ENCODE assay signal across 24 mouse cellular contexts in the genomic region with DNA sequence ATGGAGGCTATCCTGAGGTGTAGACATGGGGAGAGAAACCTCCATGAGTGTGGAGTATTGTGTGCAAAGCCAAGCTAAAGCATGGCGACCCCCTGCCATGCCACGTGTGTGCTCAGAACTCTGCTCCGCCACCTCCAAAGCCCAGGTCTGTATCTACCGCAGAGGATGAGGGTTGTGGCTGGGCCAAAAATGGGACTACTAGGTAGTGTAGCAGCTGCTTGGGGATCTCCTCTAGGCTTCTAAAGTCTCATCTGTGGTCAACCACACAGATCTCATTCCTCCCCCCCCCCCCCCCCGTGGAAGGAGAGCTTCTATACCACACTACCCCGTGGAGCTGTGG. TPM values are rescaled to one million over a fixed set of nuclear protein-coding genes. Genes with fewer than 3 reads are reported as not detected.
DNase-seq lines count a peak whose midpoint lies in the region; ATAC-seq and TF ChIP-seq lines count a peak whose summit lies in the region.
"Had no signal": no experiment of that assay in that cellular context is flagged by ENCODE, and none has a peak within 500 bp of the region (broad histone marks: within the 10 kb centered on the region; RNA-seq: fewer than 3 reads in every experiment).

No protein-coding gene starts in this region.

- no peak for TF ChIP-seq EP300 in stomach, postnatal 0 days (optimal IDR thresholded peaks at IDR 0.05)

- H3K9me3 ChIP-seq in stomach, embryonic 15.5 days = no peaks in the 10 kb centered on the region
- H3K9me3 ChIP-seq in stomach, postnatal 0 days (ENCODE audit: control insufficient read depth, low read length) = no peaks in the 10 kb centered on the region
- no peaks in the 10 kb centered on the region for H3K9me3 ChIP-seq in intestine, embryonic 14.5 days (ENCODE audit: control insufficient read depth, low read length)
- no peaks in the 10 kb centered on the region for H3K9me3 ChIP-seq in forebrain, embryonic 12.5 days
- H3K9me3 ChIP-seq: embryonic facial prominence, embryonic 10.5 days; midbrain, embryonic 10.5 days; neural tube, embryonic 15.5 days had no signal

- DNase-seq in stomach, postnatal 0 days (ENCODE audit: low spot score) = no peak
- DNase-seq in intestine, embryonic 14.5 days (ENCODE audit: low spot score) = no peak
- DNase-seq in thymus, adult 18-20 months = peak; percentile 16 to 34
- DNase-seq in ovary, adult 18-20 months (ENCODE audit: low spot score) = no peak
- no peak for DNase-seq in testis, postnatal 14 days (ENCODE audit: low spot score)
- no peak for DNase-seq in frontal cortex, adult 2 months (ENCODE audit: extremely low spot score in 1 of 2, low spot score in 1 of 2)
- DNase-seq: adrenal gland, postnatal 10 days; cerebellum, adult 18-20 months; cerebellum, postnatal 36 days; gastrocnemius, postnatal 10 days; layer of hippocampus, postnatal 36 days; liver; lung, adult 18-20 months; lung, postnatal 4 days; retina, postnatal 1 day had no signal

- H3K4me2 ChIP-seq in stomach, embryonic 15.5 days = no peak overlapping the region
- no peak overlapping the region for H3K4me2 ChIP-seq in stomach, postnatal 0 days (replicated peaks; ENCODE audit: low read depth)
- no peak overlapping the region for H3K4me2 ChIP-seq in intestine, embryonic 14.5 days (ENCODE audit: low read length)
- H3K4me2 ChIP-seq in forebrain, embryonic 12.5 days = no peak overlapping the region
- H3K4me2 ChIP-seq: neural tube, embryonic 15.5 days had no signal

- ATAC-seq in stomach, embryonic 15.5 days (ENCODE audit: insufficient read depth, low FRiP score, low read depth) = no peak
- ATAC-seq in stomach, postnatal 0 days (ENCODE audit: low FRiP score, low TSS enrichment) = no peak; the same call in 1 of the 2 replicates
- ATAC-seq in intestine, embryonic 14.5 days (replicated peaks; ENCODE audit: low FRiP score, low TSS enrichment, low read depth) = no peak
- no peak for ATAC-seq in forebrain, embryonic 12.5 days (ENCODE audit: low FRiP score)
- ATAC-seq: forebrain, embryonic 14.5 days had no signal

- WGBS in stomach, embryonic 15.5 days = 85% methylated on average over 6 of the region's 6 CpGs
- 87% methylated on average over 6 of the region's 6 CpGs for WGBS in stomach, postnatal 0 days
- WGBS in intestine, embryonic 14.5 days = 82% methylated on average over 6 of the region's 6 CpGs
- 89% methylated on average over 6 of the region's 6 CpGs for WGBS in forebrain, embryonic 12.5 days

- H3K4me1 ChIP-seq in stomach, embryonic 15.5 days = peaks cover 41% of the 10 kb centered on the region
- peaks cover 5% of the 10 kb centered on the region; the same call in 1 of the 2 replicates for H3K4me1 ChIP-seq in stomach, postnatal 0 days (replicated peaks; ENCODE audit: control insufficient read depth, insufficient read depth)
- peaks cover 19% of the 10 kb centered on the region for H3K4me1 ChIP-seq in intestine, embryonic 14.5 days (replicated peaks; ENCODE audit: control insufficient read depth, insufficient read depth, low read length)
- H3K4me1 ChIP-seq in forebrain, embryonic 12.5 days = peaks cover 14% of the 10 kb centered on the region

- peak overlapping the region; percentile 28; the same call in 1 of the 2 replicates for H3K27ac ChIP-seq in stomach, embryonic 15.5 days
- H3K27ac ChIP-seq in stomach, postnatal 0 days (replicated peaks) = no peak overlapping the region
- peak overlapping the region; percentile 43; the same call in 1 of the 2 replicates for H3K27ac ChIP-seq in intestine, embryonic 14.5 days (ENCODE audit: low read depth)
- no peak overlapping the region for H3K27ac ChIP-seq in forebrain, embryonic 12.5 days
- H3K27ac ChIP-seq: embryonic facial prominence, embryonic 10.5 days; midbrain, embryonic 10.5 days; neural tube, embryonic 15.5 days had no signal

- H3K27me3 ChIP-seq in stomach, embryonic 15.5 days (replicated peaks) = no peaks in the 10 kb centered on the region
- no peaks in the 10 kb centered on the region for H3K27me3 ChIP-seq in stomach, postnatal 0 days (ENCODE audit: control insufficient read depth, insufficient read depth, low read length)
- H3K27me3 ChIP-seq in intestine, embryonic 14.5 days (replicated peaks; ENCODE audit: control insufficient read depth, insufficient read depth, low read length) = no peaks in the 10 kb centered on the region
- H3K27me3 ChIP-seq in forebrain, embryonic 12.5 days = no peaks in the 10 kb centered on the region
- H3K27me3 ChIP-seq: neural tube, embryonic 15.5 days had no signal

- H3K4me3 ChIP-seq in stomach, embryonic 15.5 days (replicated peaks) = no peak overlapping the region
- H3K4me3 ChIP-seq in stomach, postnatal 0 days (ENCODE audit: low read depth, low read length) = no peak overlapping the region
- H3K4me3 ChIP-seq in intestine, embryonic 14.5 days (ENCODE audit: low read depth, low read length) = no peak overlapping the region
- no peak overlapping the region for H3K4me3 ChIP-seq in forebrain, embryonic 12.5 days (replicated peaks)
- H3K4me3 ChIP-seq: embryonic facial prominence, embryonic 10.5 days; midbrain, embryonic 10.5 days; neural tube, embryonic 15.5 days had no signal

- TF ChIP-seq CTCF in stomach, postnatal 0 days (IDR thresholded peaks at IDR 0.05; ENCODE audit: low read depth) = no peak

- H3K36me3 ChIP-seq in stomach, embryonic 15.5 days = no peaks in the 10 kb centered on the region
- no peaks in the 10 kb centered on the region for H3K36me3 ChIP-seq in stomach, postnatal 0 days (ENCODE audit: control insufficient read depth, insufficient read depth, low read length)
- H3K36me3 ChIP-seq in intestine, embryonic 14.5 days (ENCODE audit: control insufficient read depth, insufficient read depth, low read length) = no peaks in the 10 kb centered on the region
- no peaks in the 10 kb centered on the region; the same call in 1 of the 2 replicates for H3K36me3 ChIP-seq in forebrain, embryonic 12.5 days (replicated peaks)
- H3K36me3 ChIP-seq: neural tube, embryonic 15.5 days had no signal

- H3K9ac ChIP-seq in stomach, embryonic 15.5 days = no peak overlapping the region
- no peak overlapping the region for H3K9ac ChIP-seq in stomach, postnatal 0 days (ENCODE audit: low read length)
- H3K9ac ChIP-seq in intestine, embryonic 14.5 days (ENCODE audit: low read length) = no peak overlapping the region
- no peak overlapping the region for H3K9ac ChIP-seq in forebrain, embryonic 12.5 days
- H3K9ac ChIP-seq: neural tube, embryonic 15.5 days had no signal

RNA-seq across cellular contexts. Expression of a gene that starts 18.7 kb away (rescaled TPM):
- polyA plus RNA-seq in stomach, embryonic 15.5 days (2015; fragmentation: Nextera tagmentation; extraction: Ambion mirVana) = 9.6 and 10.6 TPM in 2 replicates
- polyA plus RNA-seq in stomach, postnatal 0 days (2015; fragmentation: Nextera tagmentation; extraction: Ambion mirVana) = 5.8 and 5.9 TPM in 2 replicates
- polyA plus RNA-seq in intestine, embryonic 14.5 days (2014; fragmentation: Nextera tagmentation; extraction: Ambion mirVana) = 10.5 and 11.1 TPM in 2 replicates
- polyA plus RNA-seq in frontal cortex, adult 2 months (2012; rRNA removed) = 79.3 and 84.5 TPM in 2 replicates
- 8.6 and 9.6 TPM in 2 replicates for polyA plus RNA-seq in forebrain, embryonic 12.5 days (2016; fragmentation: Nextera tagmentation; extraction: Ambion mirVana)

RNA-seq across cellular contexts. Expression of a gene that starts 41.6 kb away (rescaled TPM):
- 28.2 and 32.1 TPM in 2 replicates for polyA plus RNA-seq in stomach, embryonic 15.5 days (2015; fragmentation: Nextera tagmentation; extraction: Ambion mirVana)
- polyA plus RNA-seq in stomach, postnatal 0 days (2015; fragmentation: Nextera tagmentation; extraction: Ambion mirVana) = 12.6 TPM in 2 replicates
- polyA plus RNA-seq in intestine, embryonic 14.5 days (2014; fragmentation: Nextera tagmentation; extraction: Ambion mirVana) = 32.0 and 38.8 TPM in 2 replicates
- 14.9 and 15.6 TPM in 2 replicates for polyA plus RNA-seq in frontal cortex, adult 2 months (2012; rRNA removed)
- 38.6 and 44.2 TPM in 2 replicates for polyA plus RNA-seq in forebrain, embryonic 12.5 days (2016; fragmentation: Nextera tagmentation; extraction: Ambion mirVana)

RNA-seq across cellular contexts. Expression of a gene that starts 43.4 kb away (rescaled TPM):
- polyA plus RNA-seq in stomach, embryonic 15.5 days (2015; fragmentation: Nextera tagmentation; extraction: Ambion mirVana) = not detected in 2 replicates
- not detected in 2 replicates for polyA plus RNA-seq in stomach, postnatal 0 days (2015; fragmentation: Nextera tagmentation; extraction: Ambion mirVana)
- polyA plus RNA-seq in intestine, embryonic 14.5 days (2014; fragmentation: Nextera tagmentation; extraction: Ambion mirVana) = not detected in 2 replicates
- polyA plus RNA-seq in frontal cortex, adult 2 months (2012; rRNA removed) = not detected in 2 replicates
- not detected in 2 replicates for polyA plus RNA-seq in forebrain, embryonic 12.5 days (2016; fragmentation: Nextera tagmentation; extraction: Ambion mirVana)
- polyA plus RNA-seq: C2C12; embryonic facial prominence, embryonic 10.5 days; forebrain, embryonic 14.5 days; heart, postnatal 0 days; hindbrain, embryonic 11.5 days; neural tube, embryonic 15.5 days had no signal

RNA-seq across cellular contexts. Expression of a gene that starts 59.3 kb away (rescaled TPM):
- 29.5 and 33.2 TPM in 2 replicates for polyA plus RNA-seq in stomach, embryonic 15.5 days (2015; fragmentation: Nextera tagmentation; extraction: Ambion mirVana)
- 16.3 and 16.5 TPM in 2 replicates for polyA plus RNA-seq in stomach, postnatal 0 days (2015; fragmentation: Nextera tagmentation; extraction: Ambion mirVana)
- 36.1 and 37.5 TPM in 2 replicates for polyA plus RNA-seq in intestine, embryonic 14.5 days (2014; fragmentation: Nextera tagmentation; extraction: Ambion mirVana)
- 37.9 and 41.4 TPM in 2 replicates for polyA plus RNA-seq in frontal cortex, adult 2 months (2012; rRNA removed)
- 40.5 and 44.0 TPM in 2 replicates for polyA plus RNA-seq in forebrain, embryonic 12.5 days (2016; fragmentation: Nextera tagmentation; extraction: Ambion mirVana)

Comparison
In these comparisons a context has a peak if more than half of its experiments do, and no peak if none do; other contexts are left out.
1. H3K27ac ChIP-seq: peak in stomach, embryonic 15.5 days (single experiment) and intestine, embryonic 14.5 days (single experiment); none in stomach, postnatal 0 days (single experiment) and forebrain, embryonic 12.5 days (single experiment).
2. DNase-seq: peak in thymus, adult 18-20 months (2 of 2); none in stomach, postnatal 0 days (single experiment), intestine, embryonic 14.5 days (single experiment), ovary, adult 18-20 months (single experiment), testis, postnatal 14 days (single experiment) and frontal cortex, adult 2 months (0 of 2).